Mouse (Mus musculus) spleen, adult 2 months (tissue): ENCODE results near the gene Agpat3. TPM values are rescaled to one million over a fixed set of nuclear protein-coding genes. Genes with fewer than 3 reads are reported as not detected.

ENCODE experiments used
- DNase-seq, 2 experiments: peaks; one replicate each; pipeline versions ENCODE4 v3.0.0 to v3.0.0-alpha.2; 2012 to 2021; ENCODE audit warnings: low spot score in 2 of 2, low read depth in 1 of 2
- H3K27ac ChIP-seq: fragments of 200-500 bp; 2 replicates; pipeline ENCODE4 v1.5.1; 2012; ENCODE audit warnings: low read length, inconsistent platforms; ENCODE audit not compliant: insufficient read depth
- H3K27me3 ChIP-seq: fragments of 200-500 bp; 2 replicates; pipeline ENCODE4 v1.6.1; 2012; ENCODE audit warnings: mild to moderate bottlenecking, moderate library complexity, low read length, inconsistent platforms; ENCODE audit not compliant: control insufficient read depth, insufficient read depth
- H3K36me3 ChIP-seq: fragments of 200-500 bp; 2 replicates; pipeline ENCODE4 v1.6.1; 2012; ENCODE audit warnings: mild to moderate bottlenecking, low read length, inconsistent platforms; ENCODE audit not compliant: control insufficient read depth, insufficient read depth
- H3K4me1 ChIP-seq: fragments of 200-500 bp; 2 replicates; pipeline ENCODE4 v1.6.1; 2011; ENCODE audit warnings: inconsistent platforms; ENCODE audit not compliant: control insufficient read depth, insufficient read depth, insufficient read length
- H3K4me3 ChIP-seq: fragments of 200-500 bp; 2 replicates; pipeline ENCODE4 v1.5.1; 2011; ENCODE audit warnings: mild to moderate bottlenecking, inconsistent platforms; ENCODE audit not compliant: insufficient read depth, insufficient read length; ENCODE audit errors: extremely low read depth
- CTCF ChIP-seq: fragments of 200-500 bp; IDR thresholded peaks from 2 replicates; pipeline ENCODE4 v1.5.1; 2011; ENCODE audit warnings: mild to moderate bottlenecking, inconsistent platforms; ENCODE audit not compliant: insufficient read depth, insufficient read length, insufficient replicate concordance; ENCODE audit errors: extremely low read depth
- POLR2A ChIP-seq: fragments of 200-500 bp; IDR thresholded peaks from 2 replicates; pipeline ENCODE4 v1.6.1; 2011; ENCODE audit warnings: low read depth, low read length, inconsistent platforms
- WGBS: fragments of 180-500 bp; shearing (Covaris S2); methylation state at CpG from one replicate; pipeline ENCODE4 v1.1.7; 2018; 5-methylcytosine and 5-hydroxymethylcytosine counted together
- polyA plus RNA-seq: library from polyadenylated mRNA; depleted of rRNA; stranded (reverse); fragments of >200 nt; gene quantifications from 2 replicates; pipeline ENCODE4 v1.2.3, GENCODE M21; 2012

The Agpat3 gene
- polyA plus RNA-seq, 1 experiment, result 177 TPM

- no peak overlapping the region for H3K4me3 ChIP-seq
- no peak for DNase-seq
- H3K27me3 ChIP-seq, result no peaks in the 10 kb centered on the region
- no peak for TF ChIP-seq CTCF
- TF ChIP-seq POLR2A, result no peak
- 0 out of 2 replicates have a peak, but pooled peaks cover 2% of the 10 kb centered on the region for H3K4me1 ChIP-seq
- no peak overlapping the region for H3K27ac ChIP-seq
- no peaks in the 10 kb centered on the region for H3K36me3 ChIP-seq
- 92% methylated on average over 5 of the region's 5 CpGs for WGBS
Measured at GRCm38 (mm10) chr10:78238297-78238696, 114.0 kb downstream of the Agpat3 start.

DNA sequence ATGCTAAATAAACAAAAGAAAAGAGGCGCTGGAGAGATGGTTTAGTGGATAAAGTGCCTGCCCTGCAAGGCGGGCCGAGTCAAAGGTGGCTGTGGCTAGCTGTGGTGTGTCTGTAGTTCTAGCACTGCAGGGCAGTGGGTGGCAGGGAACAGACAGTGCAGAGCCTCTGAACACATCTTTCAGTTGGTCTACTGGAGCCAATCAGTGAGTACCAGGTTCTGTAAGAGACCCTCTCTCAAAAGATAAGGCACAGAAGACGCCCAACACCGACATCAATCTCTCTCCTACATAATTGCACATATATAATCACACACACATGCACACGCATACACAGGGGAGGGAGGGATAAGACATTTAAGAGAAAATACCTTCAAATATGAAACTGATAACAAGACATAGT, 114.5 kb downstream of the Agpat3 start:
- DNase-seq, result no peak
- H3K27ac ChIP-seq, result no peak overlapping the region
- no peaks in the 10 kb centered on the region for H3K27me3 ChIP-seq
- H3K36me3 ChIP-seq, result no peaks in the 10 kb centered on the region
- no peaks in the 10 kb centered on the region for H3K4me1 ChIP-seq
- TF ChIP-seq POLR2A (no peak), CTCF (no peak)
- 81% methylated on average over 6 of the region's 6 CpGs for WGBS
- no peak overlapping the region for H3K4me3 ChIP-seq

- TF ChIP-seq CTCF (no peak), POLR2A (no peak)
- WGBS, result 59% methylated on average over 8 of the region's 8 CpGs
- no peaks in the 10 kb centered on the region for H3K36me3 ChIP-seq
- H3K27ac ChIP-seq, result no peak overlapping the region
- no peak overlapping the region for H3K4me3 ChIP-seq
- H3K4me1 ChIP-seq, result 0 out of 2 replicates have a peak, but pooled peaks cover 2% of the 10 kb centered on the region
- no peaks in the 10 kb centered on the region for H3K27me3 ChIP-seq
- DNase-seq, result no peak
Measured at GRCm38 (mm10) chr10:78236885-78237629, 115.2 kb downstream of the Agpat3 start.

- peaks cover 10% of the 10 kb centered on the region for H3K36me3 ChIP-seq
- H3K4me3 ChIP-seq, result no peak overlapping the region
- TF ChIP-seq POLR2A (no peak), CTCF (no peak)
- WGBS, result 69% methylated on average over 6 of the region's 6 CpGs
- 0 out of 2 replicates have a peak, but pooled peaks cover 2% of the 10 kb centered on the region for H3K4me1 ChIP-seq
- H3K27me3 ChIP-seq, result no peaks in the 10 kb centered on the region
- DNase-seq, result no peak
- H3K27ac ChIP-seq, result no peak overlapping the region
Measured at GRCm38 (mm10) chr10:78233756-78234155, 118.5 kb downstream of the Agpat3 start.

DNA sequence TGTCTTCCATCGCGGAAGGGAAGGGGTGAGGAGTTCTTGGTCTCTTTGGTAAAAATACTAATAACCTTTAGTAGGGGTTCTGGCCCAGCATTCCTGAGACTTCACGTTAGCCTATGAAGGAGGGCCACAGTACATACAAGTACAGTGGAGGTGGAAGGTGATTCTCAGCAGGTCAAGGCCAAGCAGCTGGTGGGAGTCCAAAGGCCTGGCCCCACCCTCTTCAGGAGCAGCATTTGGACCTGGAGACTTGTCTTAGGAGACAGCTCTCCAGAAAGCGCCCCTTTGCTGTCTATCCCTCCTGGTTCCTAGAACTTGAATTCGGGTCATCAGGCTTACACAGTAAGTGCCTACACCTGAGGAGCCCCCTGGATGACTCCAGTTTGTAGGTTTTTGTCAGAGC, 119.1 kb downstream of the Agpat3 start:
- Histone ChIP-seq H3K36me3 (peaks cover 13% of the 10 kb centered on the region), H3K4me3 (no peak overlapping the region), H3K4me1 (0 out of 2 replicates have a peak, but pooled peaks cover 2% of the 10 kb centered on the region), H3K27me3 (no peaks in the 10 kb centered on the region), H3K27ac (no peak overlapping the region)
- 91% methylated on average over 5 of the region's 5 CpGs for WGBS
- no peak for DNase-seq
- no peak for TF ChIP-seq POLR2A
- no peak for TF ChIP-seq CTCF

- 52% methylated on average over 4 of the region's 4 CpGs for WGBS
- 0 out of 2 replicates have a peak, but pooled peaks cover 2% of the 10 kb centered on the region for H3K4me1 ChIP-seq
Measured at GRCm38 (mm10) chr10:78232301-78232980, 119.8 kb downstream of the Agpat3 start.

More at GRCm38 (mm10) chr10:78232301-78232980, 119.8 kb downstream of the Agpat3 start:
- Histone ChIP-seq H3K4me3 (no peak overlapping the region), H3K36me3 (peaks cover 16% of the 10 kb centered on the region), H3K27ac (no peak overlapping the region), H3K27me3 (no peaks in the 10 kb centered on the region)
- TF ChIP-seq POLR2A (no peak), CTCF (no peak)
- DNase-seq, result no peak
